Mouse (Mus musculus): Measurements from ENCODE around the gene Arvcf. TPM values are rescaled to one million over a fixed set of nuclear protein-coding genes. Genes with fewer than 3 reads are reported as not detected.

Arvcf gene
- polyA plus RNA-seq, 2 experiments = 6.4 to 7.4 TPM

GRCm38 (mm10) chr16:18342650-18343570, 5.1 kb upstream of the Arvcf start:
- peak in 1 of 3 experiments; percentile 25 for DNase-seq (ENCODE audit: low read depth in 3 of 3, low spot score in 3 of 3)

GRCm38 (mm10) chr16:18343778-18344177, 4.2 kb upstream of the Arvcf start:
- Histone ChIP-seq H3K4me1 (replicated peaks; ENCODE audit: control insufficient read depth in 2 of 2, insufficient read depth in 2 of 2, low read length in 1 of 2) (peaks cover 11 to 37% of the 10 kb centered on the region in 2 experiments), H3K27me3 (ENCODE audit: control insufficient read depth, insufficient read depth, low read length) (peaks cover 26% of the 10 kb centered on the region), H3K27ac (peak overlapping the region; percentile 40; the same call in 1 of the 2 replicates), H3K9ac (replicated peaks) (peak overlapping the region; percentile 62), H3K4me3 (ENCODE audit: insufficient read depth in 1 of 2, low read depth in 2 of 2, low read length in 2 of 2) (peak overlapping the region; percentile 61 to 87), H3K4me2 (ENCODE audit: low read depth) (peak overlapping the region; percentile 70), H3K36me3 (replicated peaks; ENCODE audit: control insufficient read depth, insufficient read depth, low read depth) (peaks cover 1% of the 10 kb centered on the region), H3K9me3 (ENCODE audit: control insufficient read depth, low read length) (no peaks in the 10 kb centered on the region)
- 1% methylated on average over 38 of the region's 38 CpGs for WGBS (ENCODE audit: insufficient replicate concordance)
- DNase-seq (ENCODE audit: low read depth in 3 of 3, low spot score in 3 of 3) = peak; percentile 93 to 96 (median 95)
- TF ChIP-seq CTCF (IDR thresholded peaks at IDR 0.05; ENCODE audit: low read depth) = no peak
- no peak for TF ChIP-seq EP300 (IDR thresholded peaks at IDR 0.05; ENCODE audit: low read depth)
- peak; percentile 89 for ATAC-seq (ENCODE audit: insufficient read depth)

More at GRCm38 (mm10) chr16:18342650-18343570, 5.1 kb upstream of the Arvcf start:
- WGBS (ENCODE audit: insufficient replicate concordance) = 11% methylated on average over 9 of the region's 9 CpGs
- peak overlapping the region; percentile 66 for H3K4me2 ChIP-seq (ENCODE audit: low read depth)
- H3K9ac ChIP-seq (replicated peaks) = peak overlapping the region; percentile 62
- no peak for TF ChIP-seq EP300 (IDR thresholded peaks at IDR 0.05; ENCODE audit: low read depth)
- TF ChIP-seq CTCF (IDR thresholded peaks at IDR 0.05; ENCODE audit: low read depth) = no peak
- peak; percentile 36 for ATAC-seq (ENCODE audit: insufficient read depth)
- no peaks in the 10 kb centered on the region for H3K9me3 ChIP-seq (ENCODE audit: control insufficient read depth, low read length)
- peak overlapping the region; percentile 40 for H3K27ac ChIP-seq
- peaks cover 10% of the 10 kb centered on the region for H3K36me3 ChIP-seq (replicated peaks; ENCODE audit: control insufficient read depth, insufficient read depth, low read depth)
- peak overlapping the region; percentile 61 to 87 for H3K4me3 ChIP-seq (ENCODE audit: insufficient read depth in 1 of 2, low read depth in 2 of 2, low read length in 2 of 2)
- H3K27me3 ChIP-seq (ENCODE audit: control insufficient read depth, insufficient read depth, low read length) = peaks cover 17% of the 10 kb centered on the region
- peaks cover 11 to 37% of the 10 kb centered on the region in 2 experiments for H3K4me1 ChIP-seq (replicated peaks; ENCODE audit: control insufficient read depth in 2 of 2, insufficient read depth in 2 of 2, low read length in 1 of 2)

DNA sequence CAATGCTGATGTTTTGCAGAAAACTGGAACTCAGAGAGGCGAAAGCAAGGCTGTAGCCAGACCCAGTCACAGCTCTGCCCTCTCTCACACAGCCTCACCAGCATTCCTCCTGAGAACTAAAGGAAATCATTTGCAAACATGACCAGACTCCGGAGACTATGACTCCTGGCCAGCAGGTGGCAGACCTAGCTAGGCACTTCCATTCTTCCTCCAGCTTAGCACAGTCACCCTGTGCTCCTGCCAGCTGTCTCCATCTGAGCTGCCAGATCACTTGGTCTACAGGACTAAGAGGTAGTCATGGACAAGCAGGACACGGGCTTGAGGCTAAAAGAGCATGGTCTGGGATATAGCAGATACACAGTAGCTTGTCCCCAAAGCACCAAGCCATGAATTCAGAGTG, 2.7 kb upstream of the Arvcf start:
- no peak for ATAC-seq (ENCODE audit: insufficient read depth)
- peaks cover 40% of the 10 kb centered on the region for H3K27me3 ChIP-seq (ENCODE audit: control insufficient read depth, insufficient read depth, low read length)
- no peak overlapping the region for H3K27ac ChIP-seq
- no peaks in the 10 kb centered on the region for H3K9me3 ChIP-seq (ENCODE audit: control insufficient read depth, low read length)
- peak; percentile 64 to 72 (median 69) for DNase-seq (ENCODE audit: low read depth in 3 of 3, low spot score in 3 of 3)
- no peaks in the 10 kb centered on the region for H3K36me3 ChIP-seq (replicated peaks; ENCODE audit: control insufficient read depth, insufficient read depth, low read depth)
- no peak overlapping the region for H3K4me2 ChIP-seq (ENCODE audit: low read depth)
- no peak overlapping the region for H3K9ac ChIP-seq (replicated peaks)
- 0% methylated on average over 3 of the region's 3 CpGs for WGBS (ENCODE audit: insufficient replicate concordance)
- H3K4me1 ChIP-seq (replicated peaks; ENCODE audit: control insufficient read depth in 2 of 2, insufficient read depth in 2 of 2, low read length in 1 of 2) = peaks cover 11 to 33% of the 10 kb centered on the region in 2 experiments
- no peak overlapping the region for H3K4me3 ChIP-seq (ENCODE audit: insufficient read depth in 1 of 2, low read depth in 2 of 2, low read length in 2 of 2)
- TF ChIP-seq CTCF (IDR thresholded peaks at IDR 0.05; ENCODE audit: low read depth) (peak; percentile 98), EP300 (IDR thresholded peaks at IDR 0.05; ENCODE audit: low read depth) (no peak)

DNA sequence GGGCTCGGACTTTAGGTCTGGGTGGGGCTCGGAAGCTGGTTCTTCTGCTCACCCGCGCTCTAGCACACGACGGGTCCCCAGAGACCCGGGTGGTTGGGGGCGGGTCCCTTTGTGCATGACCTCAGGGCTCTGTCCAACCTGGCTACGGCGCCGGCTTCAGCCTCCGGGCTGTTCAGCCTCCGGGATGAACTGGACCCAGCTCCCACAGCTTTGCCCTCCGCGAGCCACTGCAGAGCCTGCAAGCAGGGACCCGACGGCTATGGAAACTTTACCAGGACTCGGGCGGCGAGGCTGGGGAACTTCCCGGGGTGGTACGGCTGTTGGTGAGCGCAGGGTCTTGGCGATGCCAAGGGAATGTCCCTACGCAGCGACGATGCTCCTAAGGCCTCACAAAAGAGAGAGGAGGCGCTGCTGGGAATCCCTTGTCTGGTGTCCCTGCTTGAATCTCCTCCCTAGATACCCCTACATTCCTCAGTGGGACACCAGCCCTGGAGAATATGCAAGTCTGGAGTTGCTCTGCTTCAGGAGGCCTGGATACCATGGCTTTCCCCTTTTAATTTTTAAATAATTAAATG, 706 bp downstream of the Arvcf start:
- Histone ChIP-seq H3K27me3 (ENCODE audit: control insufficient read depth, insufficient read depth, low read length) (peaks cover 48% of the 10 kb centered on the region), H3K4me3 (ENCODE audit: insufficient read depth in 1 of 2, low read depth in 2 of 2, low read length in 2 of 2) (peak overlapping the region; percentile 45 to 56), H3K4me1 (replicated peaks; ENCODE audit: control insufficient read depth in 2 of 2, insufficient read depth in 2 of 2, low read length in 1 of 2) (peaks cover 21 to 27% of the 10 kb centered on the region in 2 experiments), H3K4me2 (ENCODE audit: low read depth) (peak overlapping the region; percentile 62), H3K9ac (replicated peaks) (no peak overlapping the region), H3K27ac (no peak overlapping the region), H3K9me3 (ENCODE audit: control insufficient read depth, low read length) (no peaks in the 10 kb centered on the region), H3K36me3 (replicated peaks; ENCODE audit: control insufficient read depth, insufficient read depth, low read depth) (no peaks in the 10 kb centered on the region)
- WGBS (ENCODE audit: insufficient replicate concordance) = 5% methylated on average over 28 of the region's 28 CpGs
- ATAC-seq (ENCODE audit: insufficient read depth) = no peak
- no peak for TF ChIP-seq EP300 (IDR thresholded peaks at IDR 0.05; ENCODE audit: low read depth)
- no peak for TF ChIP-seq CTCF (IDR thresholded peaks at IDR 0.05; ENCODE audit: low read depth)
- DNase-seq (ENCODE audit: low read depth in 3 of 3, low spot score in 3 of 3) = no peak
